Mouse (Mus musculus): ENCODE measurements at regions not wholly inside any gene's neighbourhood (a gene's known extent, or its start where the extent isn't known, plus 50 kb on each side); places are given as distances from the start of the nearest gene placed in this dataset.

DNA sequence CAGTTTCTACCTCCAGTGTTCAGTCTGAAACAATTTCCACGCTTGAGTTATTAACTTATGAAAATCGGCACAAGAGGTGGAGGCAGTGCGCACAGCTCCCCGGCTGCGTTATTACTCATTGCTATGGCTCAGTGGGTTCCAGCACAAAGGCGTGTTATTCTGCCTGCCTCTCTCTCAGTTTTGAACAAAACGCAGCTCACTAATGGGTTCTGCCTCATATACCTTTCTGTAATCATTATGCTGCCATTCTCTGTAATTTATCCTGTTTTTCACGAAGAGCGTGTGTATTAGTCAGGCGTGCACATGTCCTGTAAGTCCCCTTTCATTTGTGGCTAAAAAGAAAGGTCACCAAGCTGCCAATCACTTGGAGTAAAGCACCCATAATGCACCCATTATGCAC is 205.4 kb downstream of the Bcl2l11 start:
- Histone ChIP-seq H3K4me2 (ENCODE audit: low read depth, low read length) (no peak overlapping the region), H3K4me3 (ENCODE audit: low read depth, low read length) (no peak overlapping the region), H3K27ac (replicated peaks; ENCODE audit: low read depth, low read length) (no peak overlapping the region), H3K9me3 (ENCODE audit: control insufficient read depth, low read length) (no peaks in the 10 kb centered on the region), H3K4me1 (ENCODE audit: control insufficient read depth, insufficient read depth, low read length) (peaks cover 21% of the 10 kb centered on the region), H3K9ac (ENCODE audit: low read depth, low read length) (no peak overlapping the region), H3K27me3 (replicated peaks; ENCODE audit: control insufficient read depth, insufficient read depth, low read length) (no peaks in the 10 kb centered on the region), H3K36me3 (ENCODE audit: control insufficient read depth, insufficient read depth, low read length) (no peaks in the 10 kb centered on the region)
- DNase-seq (ENCODE audit: low spot score) (no peak), ATAC-seq (ENCODE audit: low read depth) (no peak)
- WGBS = 64% methylated on average over 10 of the region's 10 CpGs

DNA sequence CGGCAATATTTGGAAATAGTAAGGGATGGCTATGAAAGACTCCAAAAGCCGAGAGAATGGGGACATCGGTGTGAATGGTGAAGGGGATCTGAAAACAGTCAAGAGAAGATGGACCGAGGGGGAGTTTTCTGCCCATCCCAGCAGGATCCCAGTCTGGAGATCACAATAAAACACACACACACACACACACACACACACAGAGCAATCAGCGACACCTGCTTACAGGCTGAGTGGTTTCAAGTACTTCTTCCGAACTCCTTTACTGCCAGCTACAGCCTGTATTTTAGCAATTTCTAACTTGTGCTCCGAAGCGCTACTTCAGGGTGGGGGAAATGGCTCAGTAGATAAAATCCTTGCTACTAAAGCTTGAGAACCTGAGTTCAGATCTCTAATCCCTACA is 205.8 kb downstream of the Bcl2l11 start:
- Histone ChIP-seq H3K4me1 (ENCODE audit: control insufficient read depth, insufficient read depth, low read length) (peaks cover 21% of the 10 kb centered on the region), H3K27me3 (replicated peaks; ENCODE audit: control insufficient read depth, insufficient read depth, low read length) (no peaks in the 10 kb centered on the region), H3K27ac (replicated peaks; ENCODE audit: low read depth, low read length) (no peak overlapping the region), H3K9me3 (ENCODE audit: control insufficient read depth, low read length) (no peaks in the 10 kb centered on the region), H3K9ac (ENCODE audit: low read depth, low read length) (no peak overlapping the region), H3K4me2 (ENCODE audit: low read depth, low read length) (no peak overlapping the region), H3K4me3 (ENCODE audit: low read depth, low read length) (no peak overlapping the region), H3K36me3 (ENCODE audit: control insufficient read depth, insufficient read depth, low read length) (no peaks in the 10 kb centered on the region)
- 66% methylated on average over 8 of the region's 8 CpGs for WGBS
- no peak for DNase-seq (ENCODE audit: low spot score)
- ATAC-seq (ENCODE audit: low read depth) = no peak

DNA sequence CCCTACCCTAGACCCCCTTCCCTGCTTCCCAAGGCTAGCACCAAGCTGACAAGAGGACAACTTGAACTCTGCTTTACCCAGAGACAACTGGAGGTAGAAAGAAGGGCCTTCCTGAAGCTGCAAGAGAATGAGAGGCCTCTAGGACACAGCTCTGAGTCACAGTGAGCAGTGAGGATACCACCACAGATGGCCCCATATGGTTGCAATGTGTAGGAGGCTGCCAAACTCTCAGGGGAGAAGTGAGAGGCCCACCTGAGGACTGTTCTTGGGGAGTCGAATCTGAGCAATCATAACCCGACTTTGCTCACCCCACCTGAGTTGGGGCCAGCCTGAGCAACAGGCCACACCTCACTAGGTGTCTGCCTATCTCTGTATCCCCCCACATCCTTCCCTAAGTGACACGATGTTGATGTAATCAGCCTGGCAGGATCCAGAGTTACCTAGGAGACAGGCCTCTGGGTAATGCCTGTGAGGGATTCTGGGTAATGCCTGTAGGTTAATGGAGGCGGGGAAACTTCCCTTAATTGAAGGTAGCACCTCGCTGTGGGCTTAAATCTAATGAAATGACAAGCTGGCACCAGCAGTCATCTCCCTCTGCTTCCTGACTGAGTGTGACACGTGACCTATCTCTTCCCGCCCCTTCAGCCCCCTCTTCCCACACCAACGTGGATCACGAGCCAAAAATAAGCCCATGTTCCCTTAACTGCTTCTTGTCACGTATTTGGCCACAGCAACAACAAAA is 207.7 kb downstream of the Bcl2l11 start:
- Histone ChIP-seq H3K4me1 (ENCODE audit: control insufficient read depth, insufficient read depth, low read length) (peaks cover 31% of the 10 kb centered on the region), H3K27ac (replicated peaks; ENCODE audit: low read depth, low read length) (no peak overlapping the region), H3K9me3 (ENCODE audit: control insufficient read depth, low read length) (no peaks in the 10 kb centered on the region), H3K4me3 (ENCODE audit: low read depth, low read length) (no peak overlapping the region), H3K4me2 (ENCODE audit: low read depth, low read length) (no peak overlapping the region), H3K27me3 (replicated peaks; ENCODE audit: control insufficient read depth, insufficient read depth, low read length) (no peaks in the 10 kb centered on the region), H3K9ac (ENCODE audit: low read depth, low read length) (no peak overlapping the region), H3K36me3 (ENCODE audit: control insufficient read depth, insufficient read depth, low read length) (no peaks in the 10 kb centered on the region)
- ATAC-seq (ENCODE audit: low read depth) (no peak), DNase-seq (ENCODE audit: low spot score) (no peak)
- 68% methylated on average over 10 of the region's 10 CpGs for WGBS

DNA sequence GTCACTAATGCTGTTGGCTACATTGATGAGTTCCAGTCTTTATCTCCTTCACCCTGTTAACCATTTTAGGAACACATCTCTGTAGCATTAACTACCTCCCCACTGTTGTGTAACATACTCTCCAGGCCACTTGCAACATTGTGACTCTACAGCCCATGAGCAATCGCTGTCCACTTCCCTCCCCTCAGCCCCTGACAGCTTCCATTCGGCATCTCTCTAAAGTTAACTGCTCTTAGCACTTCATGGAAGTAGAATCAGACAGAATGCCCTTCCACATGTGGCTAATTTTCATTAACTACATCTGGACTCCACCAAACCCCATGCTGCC is 208.3 kb downstream of the Bcl2l11 start:
- no peak overlapping the region for H3K27ac ChIP-seq (replicated peaks; ENCODE audit: low read depth, low read length)
- no peak overlapping the region for H3K4me3 ChIP-seq (ENCODE audit: low read depth, low read length)
- peaks cover 36% of the 10 kb centered on the region for H3K4me1 ChIP-seq (ENCODE audit: control insufficient read depth, insufficient read depth, low read length)
- ATAC-seq (ENCODE audit: low read depth) (no peak), DNase-seq (ENCODE audit: low spot score) (no peak)
- no peaks in the 10 kb centered on the region for H3K36me3 ChIP-seq (ENCODE audit: control insufficient read depth, insufficient read depth, low read length)
- H3K9ac ChIP-seq (ENCODE audit: low read depth, low read length) = no peak overlapping the region
- 50% methylated on average over 2 of the region's 2 CpGs for WGBS
- no peaks in the 10 kb centered on the region for H3K9me3 ChIP-seq (ENCODE audit: control insufficient read depth, low read length)
- no peaks in the 10 kb centered on the region for H3K27me3 ChIP-seq (replicated peaks; ENCODE audit: control insufficient read depth, insufficient read depth, low read length)
- no peak overlapping the region for H3K4me2 ChIP-seq (ENCODE audit: low read depth, low read length)

DNA sequence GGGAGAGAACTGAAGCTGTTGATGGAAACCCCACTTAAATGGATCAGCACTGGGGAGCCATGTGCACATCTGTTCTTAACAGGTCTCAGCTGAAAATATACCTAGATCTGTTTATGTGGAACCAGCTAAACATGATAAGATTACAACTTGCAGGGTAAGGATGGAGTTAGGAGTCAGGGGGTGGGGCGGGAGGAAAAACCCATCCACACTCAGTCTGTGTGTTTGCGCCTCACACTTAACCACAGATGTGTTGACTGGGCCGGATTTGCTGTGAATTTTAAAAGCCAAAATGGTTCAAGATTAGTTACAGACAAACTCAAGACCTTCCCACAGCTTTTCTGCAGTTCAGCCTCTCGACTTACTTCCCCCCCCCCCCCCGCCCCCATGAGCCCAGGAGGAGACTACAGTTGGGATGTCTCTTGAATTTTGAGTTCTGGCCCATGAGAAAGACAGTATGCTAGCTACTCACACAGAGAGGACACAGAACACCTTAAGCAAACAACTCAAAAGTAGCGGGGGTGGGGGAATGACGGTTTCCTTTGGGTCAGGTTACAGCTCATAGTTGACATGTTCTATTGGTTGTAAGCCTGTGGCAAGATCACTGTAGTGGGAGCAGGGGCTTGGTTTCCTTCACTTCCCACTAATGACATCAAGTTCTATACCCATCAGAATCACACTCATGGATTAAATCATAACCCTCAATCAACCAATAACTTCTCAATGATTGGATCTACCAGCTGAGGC is 209.1 kb downstream of the Bcl2l11 start:
- no peaks in the 10 kb centered on the region for H3K9me3 ChIP-seq (ENCODE audit: control insufficient read depth, low read length)
- H3K4me1 ChIP-seq (ENCODE audit: control insufficient read depth, insufficient read depth, low read length) = peaks cover 44% of the 10 kb centered on the region
- H3K27me3 ChIP-seq (replicated peaks; ENCODE audit: control insufficient read depth, insufficient read depth, low read length) = no peaks in the 10 kb centered on the region
- H3K27ac ChIP-seq (replicated peaks; ENCODE audit: low read depth, low read length) = peak overlapping the region; percentile 46
- DNase-seq (ENCODE audit: low spot score) (no peak), ATAC-seq (ENCODE audit: low read depth) (no peak; the same call in 1 of the 2 replicates)
- WGBS = 20% methylated on average over 6 of the region's 7 CpGs
- no peak overlapping the region for H3K4me3 ChIP-seq (ENCODE audit: low read depth, low read length)
- H3K36me3 ChIP-seq (ENCODE audit: control insufficient read depth, insufficient read depth, low read length) = no peaks in the 10 kb centered on the region
- no peak overlapping the region for H3K4me2 ChIP-seq (ENCODE audit: low read depth, low read length)
- no peak overlapping the region for H3K9ac ChIP-seq (ENCODE audit: low read depth, low read length)

DNA sequence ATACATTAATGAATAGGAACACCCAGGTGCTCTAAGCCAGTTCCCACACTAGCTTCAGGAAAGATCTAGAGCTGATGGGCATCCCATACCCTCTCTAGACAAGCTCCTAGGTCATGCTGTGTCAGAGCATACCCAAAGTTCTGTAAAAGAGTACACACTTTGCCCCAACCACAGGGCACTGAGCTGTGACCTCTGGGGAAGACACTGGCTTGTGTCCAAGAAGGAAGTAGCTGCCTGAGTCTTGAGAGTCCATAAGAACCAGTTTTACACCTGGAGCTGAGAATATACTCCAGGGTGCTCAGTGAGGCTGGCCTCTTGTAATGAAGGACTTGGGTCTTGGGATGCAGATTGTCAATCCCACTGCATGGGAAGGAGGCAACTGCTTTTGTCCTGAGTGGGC is 211.4 kb downstream of the Bcl2l11 start:
- peaks cover 49% of the 10 kb centered on the region for H3K4me1 ChIP-seq (ENCODE audit: control insufficient read depth, insufficient read depth, low read length)
- H3K36me3 ChIP-seq (ENCODE audit: control insufficient read depth, insufficient read depth, low read length) = no peaks in the 10 kb centered on the region
- no peaks in the 10 kb centered on the region for H3K9me3 ChIP-seq (ENCODE audit: control insufficient read depth, low read length)
- no peak overlapping the region for H3K4me2 ChIP-seq (ENCODE audit: low read depth, low read length)
- H3K27me3 ChIP-seq (replicated peaks; ENCODE audit: control insufficient read depth, insufficient read depth, low read length) = no peaks in the 10 kb centered on the region
- DNase-seq (ENCODE audit: low spot score) (no peak), ATAC-seq (ENCODE audit: low read depth) (no peak)
- H3K27ac ChIP-seq (replicated peaks; ENCODE audit: low read depth, low read length) = no peak overlapping the region
- no peak overlapping the region for H3K9ac ChIP-seq (ENCODE audit: low read depth, low read length)
- H3K4me3 ChIP-seq (ENCODE audit: low read depth, low read length) = no peak overlapping the region

DNA sequence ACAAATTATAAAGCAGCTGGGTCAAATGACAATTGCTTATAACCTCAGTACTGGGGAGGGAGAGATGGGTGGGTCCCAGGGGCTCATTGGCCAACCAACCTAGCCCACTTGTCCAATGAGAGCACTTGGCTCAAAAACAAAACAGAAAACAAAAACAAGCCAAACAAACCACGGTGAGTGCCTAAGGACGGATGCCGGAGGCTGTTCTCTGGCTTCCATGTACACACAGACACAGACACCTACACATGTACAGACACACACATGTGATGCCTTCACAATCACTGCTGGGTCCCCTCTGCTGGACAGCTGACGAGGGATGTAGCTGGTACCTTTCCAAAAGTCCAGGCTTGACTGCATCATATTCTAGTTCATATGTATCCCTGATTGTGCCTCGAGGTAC is 212.0 kb downstream of the Bcl2l11 start:
- H3K36me3 ChIP-seq (ENCODE audit: control insufficient read depth, insufficient read depth, low read length) = no peaks in the 10 kb centered on the region
- H3K4me3 ChIP-seq (ENCODE audit: low read depth, low read length) = no peak overlapping the region
- H3K4me2 ChIP-seq (ENCODE audit: low read depth, low read length) = no peak overlapping the region
- 82% methylated on average over 5 of the region's 5 CpGs for WGBS
- H3K27ac ChIP-seq (replicated peaks; ENCODE audit: low read depth, low read length) = no peak overlapping the region
- no peak overlapping the region for H3K9ac ChIP-seq (ENCODE audit: low read depth, low read length)
- H3K27me3 ChIP-seq (replicated peaks; ENCODE audit: control insufficient read depth, insufficient read depth, low read length) = no peaks in the 10 kb centered on the region
- no peaks in the 10 kb centered on the region for H3K9me3 ChIP-seq (ENCODE audit: control insufficient read depth, low read length)
- DNase-seq (ENCODE audit: low spot score) = no peak
- H3K4me1 ChIP-seq (ENCODE audit: control insufficient read depth, insufficient read depth, low read length) = peaks cover 49% of the 10 kb centered on the region
- ATAC-seq (ENCODE audit: low read depth) = no peak

DNA sequence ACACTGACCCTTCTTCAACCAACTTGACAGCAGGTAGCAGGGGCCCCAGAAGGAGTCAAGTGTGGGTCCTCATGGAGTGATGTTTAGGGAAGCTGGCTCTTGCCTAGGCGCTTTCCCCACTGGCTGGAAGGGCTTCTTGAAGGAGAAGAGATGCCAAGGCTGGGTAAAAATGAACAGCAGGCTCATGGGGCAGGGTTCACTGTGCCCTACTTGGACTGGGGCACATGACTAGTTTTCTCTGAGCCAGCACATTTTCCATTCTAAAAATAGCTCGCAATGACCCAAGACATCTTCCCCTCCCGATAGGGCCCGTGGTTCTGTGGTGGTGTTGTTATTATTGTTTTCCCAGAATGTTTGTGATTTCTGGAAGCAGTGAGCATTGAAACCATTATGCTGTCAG is 212.6 kb downstream of the Bcl2l11 start:
- H3K27ac ChIP-seq (replicated peaks; ENCODE audit: low read depth, low read length) = peak overlapping the region; percentile 89
- no peak overlapping the region for H3K9ac ChIP-seq (ENCODE audit: low read depth, low read length)
- no peaks in the 10 kb centered on the region for H3K36me3 ChIP-seq (ENCODE audit: control insufficient read depth, insufficient read depth, low read length)
- no peak overlapping the region for H3K4me3 ChIP-seq (ENCODE audit: low read depth, low read length)
- DNase-seq (ENCODE audit: low spot score) = peak; percentile 36
- no peaks in the 10 kb centered on the region for H3K27me3 ChIP-seq (replicated peaks; ENCODE audit: control insufficient read depth, insufficient read depth, low read length)
- no peaks in the 10 kb centered on the region for H3K9me3 ChIP-seq (ENCODE audit: control insufficient read depth, low read length)
- H3K4me1 ChIP-seq (ENCODE audit: control insufficient read depth, insufficient read depth, low read length) = peaks cover 49% of the 10 kb centered on the region
- H3K4me2 ChIP-seq (ENCODE audit: low read depth, low read length) = 0 out of 2 replicates have a peak overlapping the region, but pooled peaks have one; percentile 39
- ATAC-seq (ENCODE audit: low read depth) = no peak
- 54% methylated on average over 4 of the region's 4 CpGs for WGBS

Measured in embryonic facial prominence, embryonic 14.5 days (tissue).